Mouse (Mus musculus): ENCODE results near the gene Gm37240. TPM values are rescaled to one million over a fixed set of nuclear protein-coding genes. Genes with fewer than 3 reads are reported as not detected.

The Gm37240 gene
- polyA plus RNA-seq, 1 experiment, result 0.77 TPM

- TF ChIP-seq POLR2A (IDR thresholded peaks at IDR 0.05; ENCODE audit: borderline replicate concordance, insufficient read depth, low read length) (no peak), CTCF (IDR thresholded peaks at IDR 0.05; ENCODE audit: borderline replicate concordance, insufficient read depth, low read depth, low read length) (no peak)
- WGBS, result 65% methylated on average over 9 of the region's 9 CpGs
- DNase-seq, result no peak
- Histone ChIP-seq H3K27me3 (ENCODE audit: control insufficient read depth, insufficient read depth, low read length) (no peaks in the 10 kb centered on the region), H3K4me3 (replicated peaks; ENCODE audit: insufficient read depth, low read depth, low read length) (no peak overlapping the region), H3K4me1 (ENCODE audit: control insufficient read depth, insufficient read depth, low read length) (peaks cover 5% of the 10 kb centered on the region), H3K27ac (ENCODE audit: insufficient read depth, low read length) (no peak overlapping the region)
These were observed 1191.9 kb downstream of the Gm37240 start for GRCm38 (mm10) chr3:84695418-84695817.

- no peak for TF ChIP-seq POLR2A (IDR thresholded peaks at IDR 0.05; ENCODE audit: borderline replicate concordance, insufficient read depth, low read length)
- no peak for TF ChIP-seq CTCF (IDR thresholded peaks at IDR 0.05; ENCODE audit: borderline replicate concordance, insufficient read depth, low read depth, low read length)
- peak; percentile 20 to 30 for DNase-seq
- H3K4me1 ChIP-seq (ENCODE audit: control insufficient read depth, insufficient read depth, low read length), result peaks cover 6% of the 10 kb centered on the region
- no peak overlapping the region for H3K27ac ChIP-seq (ENCODE audit: insufficient read depth, low read length)
- H3K27me3 ChIP-seq (ENCODE audit: control insufficient read depth, insufficient read depth, low read length), result no peaks in the 10 kb centered on the region
- 33% methylated on average over 10 of the region's 10 CpGs for WGBS
- no peak overlapping the region for H3K4me3 ChIP-seq (replicated peaks; ENCODE audit: insufficient read depth, low read depth, low read length)
These were observed 1193.4 kb downstream of the Gm37240 start for GRCm38 (mm10) chr3:84693886-84694285.

- no peak for TF ChIP-seq POLR2A (IDR thresholded peaks at IDR 0.05; ENCODE audit: borderline replicate concordance, insufficient read depth, low read length)
- H3K4me1 ChIP-seq (ENCODE audit: control insufficient read depth, insufficient read depth, low read length), result peaks cover 17% of the 10 kb centered on the region
- H3K27ac ChIP-seq (ENCODE audit: insufficient read depth, low read length), result no peak overlapping the region
- WGBS, result 56% methylated on average over 4 of the region's 4 CpGs
- peak in 1 of 2 experiments; percentile 44 for DNase-seq
- no peaks in the 10 kb centered on the region for H3K27me3 ChIP-seq (ENCODE audit: control insufficient read depth, insufficient read depth, low read length)
- no peak overlapping the region for H3K4me3 ChIP-seq (replicated peaks; ENCODE audit: insufficient read depth, low read depth, low read length)
These were observed 1194.6 kb downstream of the Gm37240 start for GRCm38 (mm10) chr3:84692647-84693199.

GRCm38 (mm10) chr3:84690091-84690771 is 1197.1 kb downstream of the Gm37240 start:
- Histone ChIP-seq H3K4me1 (ENCODE audit: control insufficient read depth, insufficient read depth, low read length) (peaks cover 19% of the 10 kb centered on the region), H3K4me3 (replicated peaks; ENCODE audit: insufficient read depth, low read depth, low read length) (no peak overlapping the region), H3K27ac (ENCODE audit: insufficient read depth, low read length) (no peak overlapping the region), H3K27me3 (ENCODE audit: control insufficient read depth, insufficient read depth, low read length) (no peaks in the 10 kb centered on the region)
- DNase-seq, result no peak
- 86% methylated on average over 7 of the region's 7 CpGs for WGBS
- no peak for TF ChIP-seq CTCF (IDR thresholded peaks at IDR 0.05; ENCODE audit: borderline replicate concordance, insufficient read depth, low read depth, low read length)
- TF ChIP-seq POLR2A (IDR thresholded peaks at IDR 0.05; ENCODE audit: borderline replicate concordance, insufficient read depth, low read length), result no peak

- Histone ChIP-seq H3K27ac (ENCODE audit: insufficient read depth, low read length) (no peak overlapping the region), H3K27me3 (ENCODE audit: control insufficient read depth, insufficient read depth, low read length) (no peaks in the 10 kb centered on the region), H3K4me3 (replicated peaks; ENCODE audit: insufficient read depth, low read depth, low read length) (no peak overlapping the region), H3K4me1 (ENCODE audit: control insufficient read depth, insufficient read depth, low read length) (peaks cover 19% of the 10 kb centered on the region)
- 71% methylated on average over 2 of the region's 2 CpGs for WGBS
- no peak for DNase-seq
- TF ChIP-seq CTCF (IDR thresholded peaks at IDR 0.05; ENCODE audit: borderline replicate concordance, insufficient read depth, low read depth, low read length), result no peak
- TF ChIP-seq POLR2A (IDR thresholded peaks at IDR 0.05; ENCODE audit: borderline replicate concordance, insufficient read depth, low read length), result no peak
These were observed 1197.7 kb downstream of the Gm37240 start for GRCm38 (mm10) chr3:84689656-84690055.

GRCm38 (mm10) chr3:84688176-84688575 is 1199.1 kb downstream of the Gm37240 start:
- no peak overlapping the region for H3K4me3 ChIP-seq (replicated peaks; ENCODE audit: insufficient read depth, low read depth, low read length)
- TF ChIP-seq CTCF (IDR thresholded peaks at IDR 0.05; ENCODE audit: borderline replicate concordance, insufficient read depth, low read depth, low read length) (peak; percentile 33; the same call in 1 of the 2 replicates), POLR2A (IDR thresholded peaks at IDR 0.05; ENCODE audit: borderline replicate concordance, insufficient read depth, low read length) (no peak)
- no peak overlapping the region for H3K27ac ChIP-seq (ENCODE audit: insufficient read depth, low read length)
- DNase-seq, result peak; percentile 56 to 65
- 10% methylated on average over 5 of the region's 5 CpGs for WGBS
- no peaks in the 10 kb centered on the region for H3K27me3 ChIP-seq (ENCODE audit: control insufficient read depth, insufficient read depth, low read length)
- H3K4me1 ChIP-seq (ENCODE audit: control insufficient read depth, insufficient read depth, low read length), result peaks cover 19% of the 10 kb centered on the region

GRCm38 (mm10) chr3:84687488-84687846 is 1199.9 kb downstream of the Gm37240 start:
- Histone ChIP-seq H3K4me1 (ENCODE audit: control insufficient read depth, insufficient read depth, low read length) (peaks cover 19% of the 10 kb centered on the region), H3K27ac (ENCODE audit: insufficient read depth, low read length) (no peak overlapping the region), H3K4me3 (replicated peaks; ENCODE audit: insufficient read depth, low read depth, low read length) (no peak overlapping the region), H3K27me3 (ENCODE audit: control insufficient read depth, insufficient read depth, low read length) (no peaks in the 10 kb centered on the region)
- no peak for TF ChIP-seq CTCF (IDR thresholded peaks at IDR 0.05; ENCODE audit: borderline replicate concordance, insufficient read depth, low read depth, low read length)
- TF ChIP-seq POLR2A (IDR thresholded peaks at IDR 0.05; ENCODE audit: borderline replicate concordance, insufficient read depth, low read length), result no peak
- 72% methylated on average over 2 of the region's 2 CpGs for WGBS
- DNase-seq, result no peak

GRCm38 (mm10) chr3:84686799-84687487 is 1200.4 kb downstream of the Gm37240 start:
- Histone ChIP-seq H3K4me3 (replicated peaks; ENCODE audit: insufficient read depth, low read depth, low read length) (no peak overlapping the region), H3K27me3 (ENCODE audit: control insufficient read depth, insufficient read depth, low read length) (no peaks in the 10 kb centered on the region), H3K4me1 (ENCODE audit: control insufficient read depth, insufficient read depth, low read length) (peaks cover 19% of the 10 kb centered on the region), H3K27ac (ENCODE audit: insufficient read depth, low read length) (no peak overlapping the region)
- 88% methylated on average over 7 of the region's 7 CpGs for WGBS
- no peak for TF ChIP-seq CTCF (IDR thresholded peaks at IDR 0.05; ENCODE audit: borderline replicate concordance, insufficient read depth, low read depth, low read length)
- no peak for TF ChIP-seq POLR2A (IDR thresholded peaks at IDR 0.05; ENCODE audit: borderline replicate concordance, insufficient read depth, low read length)
- no peak for DNase-seq
